Mouse (Mus musculus) neural tube, embryonic 12.5 days (tissue): Measurements from ENCODE around the gene Trip12. TPM values are rescaled to one million over a fixed set of nuclear protein-coding genes. Genes with fewer than 3 reads are reported as not detected.

Experiments
- ATAC-seq: fragments of 200-750 bp; cut with Nextera tagmentation; 2 replicates; pipeline ENCODE4 v1.8.0; 2017; ENCODE audit warnings: low read depth, mild to moderate bottlenecking, moderate TSS enrichment, moderate library complexity; ENCODE audit not compliant: low FRiP score
- H3K27ac ChIP-seq: fragments of 300-500 bp; sonication (generic); 2 replicates; pipeline ENCODE4 v1.5.1; 2016
- H3K27me3 ChIP-seq: fragments of 300-500 bp; sonication (generic); replicated peaks from 2 replicates; pipeline ENCODE4 v1.6.1; 2016; ENCODE audit warnings: mild to moderate bottlenecking
- H3K36me3 ChIP-seq: fragments of 300-500 bp; sonication (generic); 2 replicates; pipeline ENCODE4 v1.6.1; 2016; ENCODE audit warnings: mild to moderate bottlenecking
- H3K4me1 ChIP-seq: fragments of 300-500 bp; sonication (generic); 2 replicates; pipeline ENCODE4 v1.6.1; 2016
- H3K4me2 ChIP-seq: fragments of 300-500 bp; sonication (generic); replicated peaks from 2 replicates; pipeline ENCODE4 v1.6.1; 2016; ENCODE audit warnings: mild to moderate bottlenecking
- H3K4me3 ChIP-seq: fragments of 300-500 bp; sonication (generic); 2 replicates; pipeline ENCODE4 v1.5.1; 2016
- H3K9ac ChIP-seq: fragments of 300-500 bp; sonication (generic); 2 replicates; pipeline ENCODE4 v1.6.1; 2016; ENCODE audit warnings: mild to moderate bottlenecking
- H3K9me3 ChIP-seq: fragments of 300-500 bp; sonication (generic); 2 replicates; pipeline ENCODE4 v1.6.1; 2016; ENCODE audit warnings: mild to moderate bottlenecking
- WGBS: fragments of 180-500 bp; shearing (Covaris S2); methylation state at CpG from one replicate; pipeline ENCODE4 v1.1.7; 2016; 5-methylcytosine and 5-hydroxymethylcytosine counted together
- polyA plus RNA-seq: library from polyadenylated mRNA; unstranded; fragments of >200 nt; fragmentation: Nextera tagmentation; extraction: Ambion mirVana; gene quantifications from 2 replicates; pipeline ENCODE4 v1.2.1, GENCODE M21; 2016

Trip12 gene
- polyA plus RNA-seq, 1 experiment from 2014 or later: 86.4 TPM

- H3K4me3 ChIP-seq: no peak overlapping the region
- H3K9ac ChIP-seq: no peak overlapping the region
- 67% methylated on average over 4 of the region's 4 CpGs for WGBS
- no peaks in the 10 kb centered on the region for H3K36me3 ChIP-seq
- no peaks in the 10 kb centered on the region for H3K9me3 ChIP-seq
- H3K27me3 ChIP-seq: no peaks in the 10 kb centered on the region
- no peak for ATAC-seq
- no peak overlapping the region for H3K27ac ChIP-seq
- H3K4me1 ChIP-seq: no peaks in the 10 kb centered on the region
- H3K4me2 ChIP-seq: no peak overlapping the region
Observed at GRCm38 (mm10) chr1:84872939-84873338, 32.6 kb upstream of the Trip12 start.

DNA sequence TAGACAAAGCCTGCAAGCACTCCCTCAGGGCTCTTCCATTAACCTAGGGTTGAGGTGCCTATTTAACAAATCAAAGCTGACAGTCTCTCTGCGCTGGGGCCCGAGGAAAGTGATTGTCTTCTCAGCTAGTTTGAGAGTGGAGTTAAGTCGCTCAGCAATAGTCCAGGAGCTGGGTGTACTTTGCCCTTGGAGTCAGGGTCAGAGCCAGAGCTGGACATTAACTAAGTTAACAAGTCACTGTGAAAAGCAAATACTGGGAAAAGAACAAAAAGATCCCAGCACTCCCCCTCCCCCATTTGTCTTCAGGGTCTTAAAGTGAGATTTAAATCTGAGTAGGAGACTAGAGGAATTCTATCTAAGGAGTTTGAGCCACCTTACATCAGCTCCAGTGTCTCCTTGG lies 31.8 kb upstream of the Trip12 start:
- Histone ChIP-seq H3K4me3 (no peak overlapping the region), H3K9ac (no peak overlapping the region), H3K27me3 (no peaks in the 10 kb centered on the region), H3K27ac (no peak overlapping the region), H3K4me1 (no peaks in the 10 kb centered on the region), H3K4me2 (no peak overlapping the region), H3K9me3 (no peaks in the 10 kb centered on the region), H3K36me3 (no peaks in the 10 kb centered on the region)
- 18% methylated on average over 3 of the region's 3 CpGs for WGBS
- ATAC-seq: no peak

GRCm38 (mm10) chr1:84871131-84871530 lies 30.8 kb upstream of the Trip12 start:
- WGBS: 77% methylated on average over 5 of the region's 6 CpGs
- no peak for ATAC-seq

GRCm38 (mm10) chr1:84869498-84869897 lies 29.2 kb upstream of the Trip12 start:
- no peak for ATAC-seq
- WGBS: 64% methylated on average over 7 of the region's 7 CpGs
- H3K27me3 ChIP-seq: no peaks in the 10 kb centered on the region

More at GRCm38 (mm10) chr1:84871131-84871530, 30.8 kb upstream of the Trip12 start:
- Histone ChIP-seq H3K9me3 (no peaks in the 10 kb centered on the region), H3K27ac (no peak overlapping the region), H3K4me1 (no peaks in the 10 kb centered on the region), H3K4me2 (no peak overlapping the region), H3K9ac (no peak overlapping the region), H3K4me3 (no peak overlapping the region), H3K27me3 (no peaks in the 10 kb centered on the region), H3K36me3 (no peaks in the 10 kb centered on the region)

GRCm38 (mm10) chr1:84868841-84869240 lies 28.5 kb upstream of the Trip12 start:
- Histone ChIP-seq H3K4me1 (no peaks in the 10 kb centered on the region), H3K36me3 (no peaks in the 10 kb centered on the region), H3K4me2 (no peak overlapping the region), H3K4me3 (no peak overlapping the region), H3K9me3 (no peaks in the 10 kb centered on the region), H3K9ac (no peak overlapping the region), H3K27ac (no peak overlapping the region), H3K27me3 (no peaks in the 10 kb centered on the region)
- no peak for ATAC-seq
- WGBS: 79% methylated on average over 4 of the region's 4 CpGs

More at GRCm38 (mm10) chr1:84869498-84869897, 29.2 kb upstream of the Trip12 start:
- Histone ChIP-seq H3K9me3 (no peaks in the 10 kb centered on the region), H3K27ac (no peak overlapping the region), H3K9ac (no peak overlapping the region), H3K36me3 (no peaks in the 10 kb centered on the region), H3K4me3 (no peak overlapping the region), H3K4me1 (no peaks in the 10 kb centered on the region), H3K4me2 (no peak overlapping the region)

DNA sequence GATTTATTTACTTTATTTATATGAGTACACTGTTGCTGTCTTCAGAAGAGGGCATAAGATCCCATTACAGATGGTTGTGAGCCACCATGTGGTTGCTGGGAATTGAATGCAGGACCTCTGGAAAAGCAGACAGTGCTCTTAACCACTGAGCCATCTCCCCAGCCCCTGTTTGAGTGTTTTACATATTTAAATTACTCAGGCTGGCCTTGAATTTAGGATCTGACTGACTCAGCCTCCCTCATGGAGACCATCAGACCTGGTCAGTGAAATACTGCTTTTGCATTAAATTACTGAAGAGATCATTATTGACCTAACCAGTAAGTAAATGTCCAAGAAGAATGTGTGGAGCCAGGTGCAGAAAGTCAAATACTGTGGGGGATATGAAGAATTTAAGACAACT lies 28.0 kb upstream of the Trip12 start:
- Histone ChIP-seq H3K27ac (no peak overlapping the region), H3K9ac (no peak overlapping the region), H3K36me3 (no peaks in the 10 kb centered on the region), H3K4me2 (no peak overlapping the region), H3K4me3 (no peak overlapping the region), H3K4me1 (no peaks in the 10 kb centered on the region), H3K27me3 (no peaks in the 10 kb centered on the region), H3K9me3 (no peaks in the 10 kb centered on the region)
- ATAC-seq: no peak

- Histone ChIP-seq H3K9me3 (no peaks in the 10 kb centered on the region), H3K27ac (no peak overlapping the region), H3K27me3 (no peaks in the 10 kb centered on the region), H3K36me3 (no peaks in the 10 kb centered on the region), H3K9ac (no peak overlapping the region), H3K4me3 (no peak overlapping the region), H3K4me1 (no peaks in the 10 kb centered on the region), H3K4me2 (no peak overlapping the region)
- no peak for ATAC-seq
- 96% methylated on average over 3 of the region's 3 CpGs for WGBS
Observed at GRCm38 (mm10) chr1:84866706-84867230, 26.5 kb upstream of the Trip12 start.

DNA sequence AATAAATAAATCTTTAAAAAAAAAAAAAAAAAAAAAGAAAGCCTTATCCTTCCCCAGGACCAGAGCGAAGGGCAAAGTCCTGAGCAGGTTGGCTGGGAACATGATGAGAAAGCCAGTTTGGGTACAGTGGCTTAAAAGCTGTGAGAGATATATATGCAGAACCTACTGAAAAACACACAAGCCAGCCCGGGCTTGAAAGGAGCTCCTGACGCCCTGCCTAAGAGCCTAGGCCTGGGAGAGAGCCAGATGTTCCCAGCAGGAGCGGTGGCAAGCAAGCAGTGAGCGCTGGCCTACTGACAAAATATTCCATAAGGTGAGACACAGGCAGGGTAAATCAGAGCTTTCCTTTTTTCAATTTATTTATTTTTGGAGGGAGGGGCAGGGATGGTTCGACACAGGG lies 25.9 kb upstream of the Trip12 start:
- 87% methylated on average over 6 of the region's 6 CpGs for WGBS
- H3K9ac ChIP-seq: no peak overlapping the region
- no peak for ATAC-seq
- no peak overlapping the region for H3K4me2 ChIP-seq
- no peaks in the 10 kb centered on the region for H3K9me3 ChIP-seq
- no peaks in the 10 kb centered on the region for H3K36me3 ChIP-seq
- H3K4me1 ChIP-seq: no peaks in the 10 kb centered on the region
- no peak overlapping the region for H3K4me3 ChIP-seq
- H3K27ac ChIP-seq: no peak overlapping the region
- no peaks in the 10 kb centered on the region for H3K27me3 ChIP-seq

DNA sequence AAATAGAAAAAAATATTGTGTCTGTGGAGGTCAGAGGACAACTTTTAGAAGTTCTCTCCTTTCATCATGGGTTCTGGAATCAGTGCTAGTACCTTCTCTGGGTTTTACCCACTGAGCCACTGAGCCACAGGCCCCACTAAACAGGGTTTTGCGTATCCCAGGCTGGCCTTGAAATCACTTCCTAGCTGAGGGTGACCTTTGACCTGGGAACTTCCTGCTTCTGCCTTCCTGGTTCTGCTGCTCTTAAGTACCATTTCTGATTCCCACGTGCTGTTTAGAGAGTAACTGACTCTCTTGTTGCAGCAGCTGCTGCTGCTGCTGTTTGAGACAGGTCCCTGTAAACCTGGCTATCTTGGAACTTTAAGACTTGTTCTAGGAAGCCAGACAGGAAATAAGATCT lies 24.3 kb upstream of the Trip12 start:
- no peak for ATAC-seq
- no peak overlapping the region for H3K9ac ChIP-seq
- WGBS: 64% methylated on average over 2 of the region's 2 CpGs
- no peak overlapping the region for H3K4me2 ChIP-seq
- H3K9me3 ChIP-seq: no peaks in the 10 kb centered on the region
- no peaks in the 10 kb centered on the region for H3K27me3 ChIP-seq
- H3K4me1 ChIP-seq: no peaks in the 10 kb centered on the region
- no peak overlapping the region for H3K4me3 ChIP-seq
- no peak overlapping the region for H3K27ac ChIP-seq
- H3K36me3 ChIP-seq: no peaks in the 10 kb centered on the region

- ATAC-seq: no peak
- no peaks in the 10 kb centered on the region for H3K36me3 ChIP-seq
- no peaks in the 10 kb centered on the region for H3K4me1 ChIP-seq
- H3K27ac ChIP-seq: no peak overlapping the region
- H3K4me2 ChIP-seq: no peak overlapping the region
- 68% methylated on average over 1 of the region's 1 CpGs for WGBS
- H3K9ac ChIP-seq: no peak overlapping the region
- H3K27me3 ChIP-seq: no peaks in the 10 kb centered on the region
- no peak overlapping the region for H3K4me3 ChIP-seq
- H3K9me3 ChIP-seq: no peaks in the 10 kb centered on the region
Observed at GRCm38 (mm10) chr1:84861255-84861630, 20.9 kb upstream of the Trip12 start.

GRCm38 (mm10) chr1:84860360-84861254 lies 20.3 kb upstream of the Trip12 start:
- 83% methylated on average over 10 of the region's 10 CpGs for WGBS

GRCm38 (mm10) chr1:84859597-84859996 lies 19.3 kb upstream of the Trip12 start:
- no peaks in the 10 kb centered on the region for H3K4me1 ChIP-seq
- H3K27ac ChIP-seq: no peak overlapping the region
- WGBS: 89% methylated on average over 6 of the region's 6 CpGs
- H3K27me3 ChIP-seq: no peaks in the 10 kb centered on the region
- H3K4me3 ChIP-seq: no peak overlapping the region
- ATAC-seq: no peak
- no peak overlapping the region for H3K4me2 ChIP-seq
- no peak overlapping the region for H3K9ac ChIP-seq
- H3K36me3 ChIP-seq: no peaks in the 10 kb centered on the region
- H3K9me3 ChIP-seq: no peaks in the 10 kb centered on the region

More at GRCm38 (mm10) chr1:84860360-84861254, 20.3 kb upstream of the Trip12 start:
- no peaks in the 10 kb centered on the region for H3K9me3 ChIP-seq
- H3K9ac ChIP-seq: no peak overlapping the region
- H3K27ac ChIP-seq: no peak overlapping the region
- no peaks in the 10 kb centered on the region for H3K27me3 ChIP-seq
- ATAC-seq: no peak
- H3K4me2 ChIP-seq: no peak overlapping the region
- no peaks in the 10 kb centered on the region for H3K36me3 ChIP-seq
- no peaks in the 10 kb centered on the region for H3K4me1 ChIP-seq
- no peak overlapping the region for H3K4me3 ChIP-seq

- no peak overlapping the region for H3K4me2 ChIP-seq
- no peak overlapping the region for H3K4me3 ChIP-seq
- no peaks in the 10 kb centered on the region for H3K9me3 ChIP-seq
- H3K36me3 ChIP-seq: no peaks in the 10 kb centered on the region
- no peaks in the 10 kb centered on the region for H3K27me3 ChIP-seq
- ATAC-seq: no peak
- no peaks in the 10 kb centered on the region for H3K4me1 ChIP-seq
- H3K27ac ChIP-seq: no peak overlapping the region
- H3K9ac ChIP-seq: no peak overlapping the region
- whole genome bisulfite sequencing: 83% methylated on average over 2 of the region's 2 CpGs
Observed at GRCm38 (mm10) chr1:84855756-84856155, 15.4 kb upstream of the Trip12 start.
